Mouse (Mus musculus): ENCODE measurements around the gene Coro7.
"Not testable (repeated sequence)": the region's sequence is repeated elsewhere in the genome, so short reads cannot be mapped to it uniquely, and the experiment has no call there.

Gene Coro7

DNA sequence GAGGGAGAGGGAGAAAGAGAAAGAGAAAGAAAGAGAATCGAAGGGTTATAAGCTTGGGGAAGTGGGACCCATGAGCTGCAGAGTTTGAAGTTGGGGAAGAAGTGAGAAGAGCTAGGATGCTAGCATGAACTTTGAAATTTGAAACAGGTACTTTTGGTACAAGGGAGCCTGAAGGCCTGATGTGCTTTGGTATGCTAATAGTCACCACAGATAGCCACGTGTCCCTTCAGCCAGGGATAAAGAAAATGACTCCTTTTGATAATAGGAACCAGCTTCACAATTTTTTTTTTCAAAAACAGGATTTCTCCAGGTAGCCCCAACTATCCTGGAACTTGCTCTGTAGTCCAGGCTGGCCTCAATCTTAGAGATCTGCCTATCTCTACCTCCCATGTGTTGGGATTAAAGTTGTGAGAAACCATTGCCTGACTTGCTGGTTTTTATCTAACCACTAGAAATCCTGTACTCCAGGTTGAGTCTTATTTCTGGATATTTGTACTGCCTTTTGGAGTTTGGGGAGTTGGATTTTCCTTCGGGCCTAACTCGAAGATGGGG, 3.1 kb upstream of the Coro7 start:
- DNase-seq (ENCODE audit: extremely low spot score, low read depth, low spot score) = no peak

DNA sequence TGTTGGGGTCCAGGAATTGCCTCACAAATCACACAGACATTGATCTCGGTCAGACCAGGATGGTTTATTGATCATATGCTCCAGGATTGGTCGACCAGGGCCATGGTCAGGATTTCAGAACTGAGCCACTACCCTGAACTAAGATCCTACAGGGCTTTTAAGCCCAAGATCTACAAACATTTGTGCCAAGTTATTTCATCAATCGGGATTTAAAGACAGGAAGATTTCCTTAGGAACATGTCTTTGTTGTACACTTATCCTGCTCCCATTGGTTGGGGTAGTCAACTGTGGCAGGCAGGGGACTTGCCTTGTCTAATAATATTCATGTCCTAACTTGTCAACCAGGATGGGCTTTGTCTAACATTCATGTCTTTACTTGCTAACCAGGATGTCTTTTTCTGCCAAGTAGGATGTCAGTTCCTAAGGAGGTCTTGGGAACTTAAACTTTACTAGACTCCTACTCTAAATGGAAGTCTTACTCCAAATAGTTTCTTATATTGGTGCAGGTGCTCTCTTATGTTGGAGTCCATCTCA, 1.4 kb upstream of the Coro7 start:
- DNase-seq (ENCODE audit: extremely low spot score, low read depth, low spot score) = not testable (repeated sequence)

DNA sequence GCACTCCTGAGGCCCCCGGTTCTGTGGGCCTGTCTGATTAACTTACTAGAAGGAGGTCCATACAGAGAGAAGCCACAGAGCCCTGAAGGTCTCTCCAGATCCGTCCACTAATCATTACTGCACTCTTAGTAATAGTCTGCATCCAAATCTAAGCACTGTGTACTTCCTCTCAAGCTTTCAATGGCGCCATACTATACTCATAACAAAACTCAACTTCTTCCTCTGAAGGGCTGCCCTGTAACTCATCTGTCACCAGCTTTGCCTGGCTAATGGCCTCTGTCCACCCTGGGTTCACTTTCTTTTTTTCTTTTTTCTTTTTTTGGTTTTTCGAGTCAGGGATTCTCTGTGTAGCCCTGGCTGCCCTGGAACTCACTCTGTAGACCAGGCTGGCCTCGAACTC, 1.5 kb downstream of the Coro7 start:
- no peak for DNase-seq (ENCODE audit: extremely low spot score, low read depth, low spot score)

DNA sequence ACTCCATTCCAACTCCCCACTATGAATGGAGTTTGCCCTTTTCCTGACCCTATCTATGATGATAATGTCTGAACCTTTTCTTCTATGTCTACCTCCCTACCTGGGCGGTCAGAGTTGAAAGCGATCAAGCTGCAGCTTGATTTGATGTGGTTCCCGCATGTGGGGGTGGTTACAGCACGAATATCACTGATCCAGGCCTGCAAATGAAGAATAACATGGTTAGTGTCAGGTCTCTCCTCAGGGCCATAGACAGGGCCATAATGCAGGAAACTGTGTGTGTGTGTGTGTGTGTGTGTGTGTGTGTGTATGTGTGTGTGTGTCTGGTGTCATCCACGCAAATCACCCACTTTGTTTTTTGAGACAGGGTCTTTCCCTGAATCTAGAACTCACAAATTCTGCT, 2.7 kb downstream of the Coro7 start:
- DNase-seq (ENCODE audit: extremely low spot score, low read depth, low spot score) = no peak

DNA sequence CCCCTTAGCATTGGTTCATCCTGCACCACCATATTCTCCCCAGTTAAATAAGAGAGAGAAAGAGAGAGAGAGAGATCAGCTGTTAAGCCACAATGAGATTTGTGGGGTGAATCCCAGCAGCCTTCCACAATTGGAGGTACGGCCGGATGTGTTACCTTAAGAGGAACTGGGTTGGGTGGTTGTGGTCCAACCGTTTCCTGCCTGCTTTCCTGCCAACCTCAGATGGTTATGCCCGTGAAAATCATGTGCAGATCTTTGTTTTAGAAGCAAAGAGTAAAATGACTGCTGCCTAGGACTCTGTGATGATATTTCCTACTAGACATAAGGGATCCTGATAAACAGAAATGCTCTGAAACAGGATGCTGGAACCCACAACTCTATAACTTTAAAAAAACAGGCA, 5.5 kb downstream of the Coro7 start:
- no peak for DNase-seq (ENCODE audit: extremely low spot score, low read depth, low spot score)

DNA sequence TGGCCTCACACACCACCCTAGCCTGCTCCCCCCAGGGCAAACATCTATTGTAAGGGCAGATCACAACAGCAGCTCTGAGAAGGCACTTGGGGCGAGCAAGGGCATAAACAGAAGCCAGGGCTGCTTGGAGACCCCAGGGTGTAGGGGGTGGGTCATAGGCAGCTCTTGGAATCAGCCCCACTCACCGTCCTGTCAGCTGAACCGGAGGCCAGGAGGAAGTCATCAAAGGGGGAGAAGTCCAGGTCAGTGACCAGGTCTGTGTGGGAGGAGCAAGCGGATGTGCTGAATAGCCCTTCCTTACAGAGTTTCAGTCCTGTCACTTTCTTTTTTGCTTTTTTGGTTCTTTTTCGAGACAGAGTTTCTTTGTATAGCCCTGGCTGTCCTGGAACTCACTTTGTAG, 9.3 kb downstream of the Coro7 start:
- no peak for DNase-seq (ENCODE audit: extremely low spot score, low read depth, low spot score)

DNA sequence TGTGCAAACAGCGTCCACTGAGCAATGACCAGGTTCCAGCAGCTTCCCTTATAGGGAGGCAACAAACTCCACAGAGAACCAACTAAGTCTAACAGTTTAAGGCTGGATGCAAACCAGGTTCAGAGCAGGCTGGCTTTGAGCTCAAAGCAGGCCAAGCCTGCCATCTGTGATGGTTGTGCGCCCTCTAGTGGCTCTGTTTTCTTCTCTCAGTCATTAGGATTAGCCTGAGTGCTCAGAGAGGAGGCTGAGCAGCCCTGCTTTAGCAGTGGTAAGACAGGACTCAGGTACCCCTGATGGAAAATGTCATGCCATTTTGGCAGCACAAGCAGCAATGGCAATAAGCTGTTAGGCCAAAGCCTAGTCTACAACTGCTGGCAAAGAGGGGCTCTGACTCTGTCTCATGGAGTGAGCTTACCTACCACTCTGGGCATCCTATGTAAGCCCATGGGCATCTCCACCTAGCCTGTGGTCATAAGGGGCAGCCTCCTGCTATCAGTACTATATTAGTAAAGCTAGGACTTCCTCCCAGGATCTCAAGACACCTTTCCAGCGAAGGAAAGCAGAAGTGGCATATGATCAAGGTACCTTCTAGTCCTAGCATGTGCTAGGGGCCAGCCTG, 12.3 kb downstream of the Coro7 start:
- peak; percentile 94 for DNase-seq (ENCODE audit: extremely low spot score, low read depth, low spot score)

DNA sequence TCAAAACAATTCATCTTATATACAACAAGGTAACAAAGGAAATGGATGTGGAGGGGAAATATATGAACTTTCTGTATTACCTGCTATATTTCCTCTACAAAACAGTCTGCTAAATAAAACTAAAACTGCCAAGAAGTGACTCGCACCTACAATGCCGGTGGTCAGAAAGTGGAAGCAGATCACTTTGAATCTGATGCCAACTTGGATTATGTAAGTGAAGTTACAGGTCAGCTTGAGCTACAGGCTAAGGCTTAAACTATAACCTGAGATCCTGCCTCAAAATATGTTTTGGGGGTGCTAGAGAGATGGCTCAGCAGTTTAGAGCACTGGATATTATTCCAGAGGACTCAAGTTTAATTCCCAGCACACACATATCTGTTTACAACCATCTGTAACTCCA, 13.9 kb downstream of the Coro7 start:
- no peak for DNase-seq (ENCODE audit: extremely low spot score, low read depth, low spot score)

DNA sequence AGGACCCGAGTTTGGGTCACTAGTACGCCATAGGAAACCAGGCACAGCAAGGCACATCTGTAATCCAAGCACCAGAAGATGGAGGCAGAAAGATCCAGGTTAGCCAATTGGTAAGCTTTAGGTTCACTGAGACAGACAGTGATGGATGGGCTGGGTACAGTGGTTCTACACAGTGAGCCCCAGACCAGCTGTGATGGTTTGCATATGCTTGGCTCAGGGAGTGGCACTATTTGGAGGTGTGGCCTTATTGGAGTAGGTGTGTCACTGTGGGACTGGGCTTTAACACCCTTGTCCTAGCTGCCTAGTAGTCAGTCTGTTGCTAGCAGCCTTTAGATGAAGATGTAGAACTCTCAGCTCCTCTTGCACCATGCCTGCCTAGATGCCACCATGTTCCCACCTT, 15.8 kb downstream of the Coro7 start:
- DNase-seq (ENCODE audit: extremely low spot score, low read depth, low spot score) = no peak

DNA sequence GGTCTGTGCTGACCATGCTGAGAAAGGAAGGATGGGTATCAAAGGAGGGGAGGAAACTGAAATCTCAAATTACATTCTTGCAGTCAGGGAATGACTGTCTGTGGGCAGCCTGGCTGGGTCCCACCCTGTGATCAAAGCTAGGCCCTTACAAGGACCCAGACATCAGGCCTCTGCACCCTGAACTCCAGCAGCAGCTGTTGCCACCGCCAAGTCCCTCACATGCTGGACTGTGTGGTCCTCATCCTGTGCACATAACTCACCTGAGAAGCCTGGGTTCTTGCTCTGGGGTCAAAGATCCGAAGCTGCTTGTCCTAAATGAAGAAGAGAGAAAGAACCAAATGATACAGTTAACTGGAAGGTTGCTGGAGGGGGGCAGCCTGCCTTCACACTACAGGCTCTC, 18.0 kb downstream of the Coro7 start:
- DNase-seq (ENCODE audit: extremely low spot score, low read depth, low spot score) = no peak

DNA sequence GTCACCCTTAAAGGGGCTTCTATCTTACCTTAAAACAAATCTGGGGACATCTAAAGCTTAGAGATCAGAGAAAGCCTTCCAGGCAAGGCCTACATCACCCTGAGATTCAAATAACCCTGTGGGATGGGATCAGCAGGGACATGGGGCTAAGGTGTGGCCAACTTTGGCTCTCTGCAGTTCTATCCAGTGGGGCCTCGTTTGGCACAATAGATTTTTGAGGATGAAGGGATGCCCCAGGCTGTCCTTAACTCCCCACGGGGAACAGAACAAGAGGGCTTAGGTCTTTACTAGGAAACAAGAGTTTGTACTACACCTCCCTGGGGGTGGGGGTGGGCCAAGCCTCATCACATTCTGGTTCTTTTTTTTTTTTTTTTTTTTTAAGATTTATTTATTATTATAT, 20.3 kb downstream of the Coro7 start:
- no peak for DNase-seq (ENCODE audit: extremely low spot score, low read depth, low spot score)

DNA sequence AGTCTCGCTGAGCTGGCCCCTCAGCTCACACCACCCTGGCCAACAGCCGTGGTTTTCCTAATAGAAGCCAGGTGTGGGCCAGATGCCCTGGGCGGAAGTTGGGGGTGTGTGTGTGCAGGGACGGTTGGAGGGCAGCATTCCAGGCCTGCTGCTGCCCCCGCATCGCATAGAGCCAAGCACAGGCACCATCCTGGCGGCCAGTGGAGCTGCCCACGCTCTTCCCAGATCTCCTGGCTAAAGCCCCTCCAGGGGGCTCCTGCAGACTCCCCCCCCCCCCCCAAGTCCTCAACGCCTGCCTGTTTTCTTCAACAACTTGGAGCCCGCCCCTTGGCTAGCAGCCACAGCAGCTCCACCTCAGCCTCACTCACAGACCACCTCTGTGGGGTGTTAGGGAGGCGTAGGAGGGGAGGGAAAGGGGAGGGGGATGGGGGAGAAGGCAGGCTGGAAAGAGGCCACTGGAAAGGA, 20.8 kb downstream of the Coro7 start:
- DNase-seq (ENCODE audit: extremely low spot score, low read depth, low spot score) = peak; percentile 89

DNA sequence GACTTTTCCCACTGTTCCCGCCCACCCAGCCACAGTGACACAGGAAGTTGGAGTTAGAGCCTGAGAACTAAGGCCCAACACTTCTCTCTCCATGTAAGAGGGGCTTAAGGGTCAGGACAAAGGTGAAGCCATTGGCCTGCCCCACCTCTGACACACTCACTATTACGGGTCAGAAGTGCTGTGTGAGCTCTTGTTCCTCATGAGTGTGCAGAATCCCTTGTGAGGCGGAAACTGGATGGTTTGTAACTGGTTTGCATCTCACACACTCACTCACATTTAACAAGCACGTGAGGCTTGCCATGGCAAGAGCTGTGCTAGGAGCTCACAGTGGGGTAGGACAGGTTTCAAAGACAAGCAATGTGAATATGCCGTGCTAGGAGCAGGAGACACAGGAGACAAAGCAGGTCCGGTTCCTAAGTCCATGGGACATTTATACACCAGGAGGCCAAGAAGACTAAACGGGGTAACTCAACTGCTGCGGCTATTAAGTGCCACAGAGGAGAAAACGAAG, 23.0 kb downstream of the Coro7 start:
- no peak for DNase-seq (ENCODE audit: extremely low spot score, low read depth, low spot score)

DNA sequence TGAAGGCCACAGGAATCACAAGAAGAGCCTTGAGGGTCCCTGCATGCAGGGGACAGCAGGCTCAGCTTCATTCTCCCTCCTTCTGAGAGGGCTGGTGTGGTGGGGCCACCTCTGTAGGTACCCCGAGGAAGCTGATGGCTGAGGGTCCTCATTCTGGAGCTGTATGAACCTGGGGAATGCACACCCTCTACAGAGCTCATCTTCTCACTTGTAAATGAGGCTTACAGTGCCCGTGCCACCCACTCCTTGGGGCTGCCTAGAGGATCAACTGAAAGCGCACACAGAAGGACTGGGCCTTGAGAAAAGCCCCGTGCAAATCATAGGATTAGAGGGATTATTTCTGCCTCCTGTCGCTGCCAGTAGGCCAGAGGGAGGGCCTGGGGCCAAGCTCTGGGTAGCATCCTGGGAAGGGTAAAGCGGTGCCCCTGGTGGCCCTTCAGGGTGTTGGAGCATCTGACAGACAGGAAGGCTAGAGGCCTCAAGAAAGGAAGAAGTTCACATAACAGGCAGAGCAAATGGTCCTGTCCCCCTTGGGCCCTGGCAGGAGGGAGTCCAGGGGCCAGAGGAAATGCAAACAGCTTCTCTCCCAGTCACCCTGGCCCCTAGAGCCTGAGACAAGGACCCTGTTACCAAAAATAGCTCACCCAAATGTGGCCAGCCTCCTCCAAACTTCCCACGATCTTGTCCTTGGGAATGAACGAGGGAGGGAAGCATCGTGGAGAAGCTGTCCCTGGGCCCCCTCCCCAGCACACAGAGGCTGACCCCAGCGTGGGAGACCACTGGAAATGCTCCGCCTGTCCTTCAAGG, 23.6 kb downstream of the Coro7 start:
- no peak for DNase-seq (ENCODE audit: extremely low spot score, low read depth, low spot score)

DNA sequence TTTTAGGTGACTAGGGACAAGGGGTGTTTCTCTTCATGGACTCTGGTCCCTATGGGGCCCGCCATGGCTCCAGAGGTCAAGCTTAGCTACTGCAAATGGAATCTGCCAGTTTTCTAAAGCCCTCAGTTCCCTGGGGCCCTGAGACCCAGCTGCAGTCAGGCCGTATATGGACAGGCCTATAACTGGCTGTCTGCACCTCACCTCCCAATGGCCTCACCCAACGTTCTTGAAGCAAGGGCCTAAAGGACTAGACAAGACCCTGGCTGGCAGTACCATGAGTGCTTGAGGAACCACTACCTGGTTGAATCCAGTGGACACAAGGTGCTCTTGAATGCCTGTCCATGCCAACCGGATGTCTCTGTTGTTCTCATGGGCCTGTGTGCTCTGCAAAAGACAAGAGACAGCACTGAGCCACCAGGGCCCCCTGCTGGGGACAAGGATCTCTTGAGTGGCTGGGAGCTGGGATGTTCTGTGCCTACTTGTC, 24.3 kb downstream of the Coro7 start:
- no peak for DNase-seq (ENCODE audit: extremely low spot score, low read depth, low spot score)

DNA sequence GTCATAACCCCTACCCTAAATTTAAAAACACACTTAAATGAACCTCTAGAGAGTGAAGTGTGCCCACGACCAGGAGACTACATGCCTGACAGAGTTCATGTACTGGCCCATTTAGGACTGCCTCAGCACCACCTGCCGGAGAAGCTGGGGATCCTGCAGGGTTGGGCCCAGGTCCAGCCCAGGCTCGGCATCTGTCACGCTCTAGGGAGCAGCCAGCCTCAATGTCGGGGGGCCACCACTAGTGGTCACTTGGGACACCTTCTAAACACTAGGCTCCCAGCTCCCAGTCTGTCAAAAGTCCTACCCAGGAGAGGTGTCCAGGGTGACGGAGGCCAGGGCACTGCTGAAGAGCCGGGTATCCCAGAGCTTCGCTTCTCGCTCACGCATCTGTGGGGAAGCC, 24.9 kb downstream of the Coro7 start:
- DNase-seq (ENCODE audit: extremely low spot score, low read depth, low spot score) = no peak

DNA sequence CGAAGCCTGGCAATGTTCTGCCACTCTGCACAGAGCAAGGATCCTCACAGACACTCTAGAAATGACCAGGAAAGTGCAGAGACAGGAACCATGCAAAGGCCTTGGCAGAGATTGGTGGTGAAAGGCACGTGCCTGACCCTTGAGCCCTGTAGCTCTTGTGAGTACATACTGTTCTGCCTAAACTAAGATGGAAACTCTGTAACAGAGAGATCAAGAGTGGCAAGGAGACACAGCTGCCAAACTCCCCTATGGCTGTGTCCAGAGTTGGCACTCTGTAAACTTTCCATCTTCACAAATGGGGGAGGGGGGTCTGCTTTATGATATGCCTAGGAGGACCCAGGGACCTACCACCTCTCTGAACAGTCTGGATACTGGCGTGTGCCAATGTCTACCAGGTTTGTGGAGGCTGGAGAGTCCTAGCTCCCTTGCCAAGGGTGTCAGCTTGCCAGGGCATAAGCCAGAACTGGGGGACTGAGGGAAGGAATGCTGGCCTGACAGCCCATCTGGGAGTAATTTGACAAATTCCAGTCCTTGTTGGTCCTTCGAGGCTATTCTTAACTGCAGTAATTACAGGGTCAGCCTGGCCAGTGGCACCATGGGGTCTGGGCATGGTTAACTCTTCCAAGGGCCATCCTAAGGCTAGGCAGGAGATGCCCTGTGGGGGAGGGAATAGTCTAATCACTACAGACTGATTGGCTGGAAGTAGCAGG, 26.7 kb downstream of the Coro7 start:
- DNase-seq (ENCODE audit: extremely low spot score, low read depth, low spot score) = no peak

DNA sequence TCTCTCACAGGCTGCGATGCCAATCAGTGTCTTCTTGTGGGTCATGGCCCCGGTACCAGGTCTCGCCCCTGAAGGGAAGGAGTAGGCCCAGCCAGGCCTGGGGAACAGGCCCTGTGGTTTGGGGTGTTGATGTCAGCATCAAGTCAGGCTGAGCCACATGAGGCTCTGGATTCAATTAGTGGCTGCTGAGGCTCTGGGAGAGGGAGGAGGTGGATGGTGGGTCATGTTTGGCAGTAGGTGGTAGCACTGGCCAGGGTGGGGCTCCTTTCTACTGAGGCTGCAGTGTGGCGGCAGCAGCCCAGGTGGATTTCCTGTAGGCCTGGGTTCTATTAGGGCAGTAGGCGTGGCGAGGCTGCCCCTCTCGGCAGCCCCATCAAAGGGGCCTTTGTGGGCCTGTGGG, 28.0 kb downstream of the Coro7 start:
- no peak for DNase-seq (ENCODE audit: extremely low spot score, low read depth, low spot score)

DNA sequence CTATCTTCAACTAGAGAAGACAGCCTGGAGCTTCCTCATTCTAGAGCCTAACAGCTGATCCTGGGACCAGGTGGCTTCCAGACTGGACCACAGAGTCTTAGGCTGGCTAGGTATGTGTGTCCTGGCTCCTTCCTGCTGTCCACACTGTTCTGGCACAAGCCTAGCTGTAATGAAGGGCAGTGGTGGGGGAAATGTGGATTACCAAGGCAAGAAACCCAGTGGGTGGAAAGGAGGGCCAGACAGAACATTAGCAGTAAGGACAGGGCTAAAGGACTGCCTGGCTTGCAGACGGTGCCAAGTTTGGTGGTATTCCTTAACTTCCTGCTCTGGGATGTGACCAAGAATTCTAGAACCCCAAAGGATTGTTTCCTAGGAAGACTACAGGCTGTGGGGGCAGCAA, 28.5 kb downstream of the Coro7 start:
- DNase-seq (ENCODE audit: extremely low spot score, low read depth, low spot score) = no peak

DNA sequence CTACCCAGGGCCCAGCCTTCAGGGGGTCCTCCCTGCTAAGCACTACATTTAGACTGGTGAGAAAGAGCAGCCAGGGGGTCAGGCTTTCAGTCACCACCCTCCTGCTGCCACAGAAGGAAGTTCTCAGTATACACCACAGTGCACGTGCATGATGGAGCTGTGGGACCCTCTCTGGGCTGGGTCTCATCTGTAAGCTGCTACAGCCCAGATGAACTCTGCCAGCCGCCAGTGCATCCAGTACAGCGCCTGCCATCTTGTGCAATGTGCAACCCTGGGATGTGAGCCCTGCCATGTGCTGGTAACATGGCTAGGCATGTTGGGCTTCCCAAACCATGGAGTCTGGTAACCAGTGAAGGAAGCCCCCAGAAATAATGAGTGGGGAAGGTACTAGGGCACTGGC, 29.4 kb downstream of the Coro7 start:
- DNase-seq (ENCODE audit: extremely low spot score, low read depth, low spot score) = no peak

DNA sequence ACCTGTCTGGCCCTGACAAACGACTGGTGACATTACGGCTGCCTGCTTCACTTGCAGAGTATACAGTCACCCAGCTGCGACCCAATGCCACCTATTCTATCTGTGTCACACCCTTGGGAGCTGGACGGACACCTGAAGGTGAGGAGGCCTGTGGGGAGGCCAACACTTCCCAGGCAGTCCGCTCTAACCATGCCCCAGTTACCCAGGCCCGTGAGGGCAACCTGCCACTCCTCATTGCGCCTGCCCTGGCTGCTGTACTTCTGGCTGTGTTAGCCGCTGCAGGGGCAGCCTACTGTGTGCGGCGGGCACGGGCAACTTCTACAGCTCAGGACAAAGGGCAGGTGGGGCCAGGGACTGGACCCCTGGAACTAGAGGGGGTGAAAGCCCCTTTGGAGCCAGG, 29.9 kb downstream of the Coro7 start:
- DNase-seq (ENCODE audit: extremely low spot score, low read depth, low spot score) = no peak
